Mouse (Mus musculus) testis, postnatal 10 days (tissue): ENCODE measurements around the gene Iyd.

Experiments
- DNase-seq: peaks from one replicate; pipeline ENCODE4 v3.0.0; 2021; ENCODE audit warnings: low spot score

The Iyd gene

GRCm38 (mm10) chr10:3555128-3555527 is 15.1 kb downstream of the Iyd start:
- no peak for DNase-seq

GRCm38 (mm10) chr10:3556538-3556937 is 16.5 kb downstream of the Iyd start:
- DNase-seq = no peak

GRCm38 (mm10) chr10:3559136-3559535 is 19.1 kb downstream of the Iyd start:
- DNase-seq = no peak

- DNase-seq = no peak
Observed at GRCm38 (mm10) chr10:3562165-3562564, 22.1 kb downstream of the Iyd start.

GRCm38 (mm10) chr10:3565126-3565525 is 25.1 kb downstream of the Iyd start:
- no peak for DNase-seq

GRCm38 (mm10) chr10:3567821-3568220 is 27.8 kb downstream of the Iyd start:
- DNase-seq = peak; percentile 56

- DNase-seq = no peak
Observed at GRCm38 (mm10) chr10:3572723-3573649, 32.9 kb downstream of the Iyd start.

- peak; percentile 66 for DNase-seq
Observed at GRCm38 (mm10) chr10:3573905-3574500, 34.0 kb downstream of the Iyd start.

- no peak for DNase-seq
Observed at GRCm38 (mm10) chr10:3590632-3591031, 50.6 kb downstream of the Iyd start.

- no peak for DNase-seq
Observed at GRCm38 (mm10) chr10:3591790-3592189, 51.8 kb downstream of the Iyd start.

- no peak for DNase-seq
Observed at GRCm38 (mm10) chr10:3596697-3597096, 56.7 kb downstream of the Iyd start.

- no peak for DNase-seq
Observed at GRCm38 (mm10) chr10:3597760-3598159, 57.7 kb downstream of the Iyd start.
